Mouse (Mus musculus) MEL (cell line): Measurements from ENCODE around the gene Gm4450. TPM values are rescaled to one million over a fixed set of nuclear protein-coding genes. Genes with fewer than 3 reads are reported as not detected.

ENCODE experiments used
- DNase-seq: peaks from one replicate; pipeline ENCODE4 v3.0.0; 2011; ENCODE audit warnings: low read depth, low spot score
- H3K27ac ChIP-seq: 2 replicates; pipeline ENCODE4 v1.5.1; 2012; ENCODE audit warnings: low read depth, mild to moderate bottlenecking, control low read depth, low read length, moderate library complexity; ENCODE audit not compliant: control insufficient read depth
- H3K27me3 ChIP-seq, 2 experiments: fragments of 150-350 bp in 1 of 2; sonication (generic) in 1 of 2; 2 replicates each; pipeline ENCODE4 v1.6.1; 2012; ENCODE audit warnings: low read length in 2 of 2, mild to moderate bottlenecking in 2 of 2, improper control_type of control experiment in 1 of 2, moderate library complexity in 1 of 2; ENCODE audit not compliant: insufficient read depth in 2 of 2, control insufficient read depth in 1 of 2
- H3K36me3 ChIP-seq, 2 experiments: 2 replicates each; pipeline ENCODE4 v1.6.1; 2012 to 2014; ENCODE audit warnings: low read length in 2 of 2, improper control_type of control experiment in 1 of 2, inconsistent platforms in 1 of 2, mild to moderate bottlenecking in 1 of 2; ENCODE audit not compliant: insufficient read depth in 2 of 2, control insufficient read depth in 1 of 2
- H3K4me1 ChIP-seq, 2 experiments: fragments of 150-350 bp in 1 of 2; sonication (generic) in 1 of 2; 2 replicates each; pipeline ENCODE4 v1.6.1; 2012; ENCODE audit warnings: low read length in 2 of 2, improper control_type of control experiment in 1 of 2, mild to moderate bottlenecking in 1 of 2; ENCODE audit not compliant: insufficient read depth in 2 of 2, control insufficient read depth in 1 of 2
- H3K4me3 ChIP-seq, 2 experiments: fragments of 150-350 bp in 1 of 2; sonication (generic) in 1 of 2; 2 replicates each; pipeline ENCODE4 v1.5.1; 2012; ENCODE audit warnings: low read depth in 2 of 2, low read length in 2 of 2, mild to moderate bottlenecking in 2 of 2, moderate library complexity in 2 of 2, control low read depth in 1 of 2, improper control_type of control experiment in 1 of 2; ENCODE audit not compliant: control insufficient read depth in 1 of 2, insufficient read depth in 1 of 2
- H3K79me2 ChIP-seq: 2 replicates; pipeline ENCODE4 v1.6.1; 2012; ENCODE audit warnings: mild to moderate bottlenecking, low read length, moderate library complexity; ENCODE audit not compliant: control insufficient read depth, poor library complexity, insufficient read depth
- H3K9ac ChIP-seq: 2 replicates; pipeline ENCODE4 v1.6.1; 2012; ENCODE audit warnings: low read depth, mild to moderate bottlenecking, control low read depth, low read length, moderate library complexity; ENCODE audit not compliant: control insufficient read depth, poor library complexity, severe bottlenecking
- H3K9me3 ChIP-seq: fragments of 150-350 bp; sonication (generic); replicated peaks from 2 replicates; pipeline ENCODE4 v1.6.1; 2012; ENCODE audit warnings: mild to moderate bottlenecking, low read length, improper control_type of control experiment, moderate library complexity; ENCODE audit not compliant: insufficient read depth
- BHLHE40 ChIP-seq: IDR thresholded peaks from 2 replicates; pipeline ENCODE4 v1.6.1; 2012; ENCODE audit warnings: low read depth, mild to moderate bottlenecking, inconsistent platforms, low read length, improper control_type of control experiment, borderline replicate concordance
- CHD1 ChIP-seq: IDR thresholded peaks from 2 replicates; pipeline ENCODE4 v1.6.1; 2012; ENCODE audit warnings: low read depth, mild to moderate bottlenecking, inconsistent platforms, low read length, improper control_type of control experiment
- CHD2 ChIP-seq: IDR thresholded peaks from 2 replicates; pipeline ENCODE4 v1.6.1; 2011; ENCODE audit warnings: low read length, improper control_type of control experiment
- E2F4 ChIP-seq: IDR thresholded peaks from 2 replicates; pipeline ENCODE4 v1.6.1; 2011; ENCODE audit warnings: low read depth, low read length, improper control_type of control experiment, borderline replicate concordance
- ELF1 ChIP-seq: IDR thresholded peaks from 2 replicates; pipeline ENCODE4 v1.6.1; 2014; ENCODE audit warnings: low read depth, mild to moderate bottlenecking, inconsistent platforms, low read length, improper control_type of control experiment, moderate library complexity
- EP300 ChIP-seq, 2 experiments: IDR thresholded peaks; 2 replicates each; pipeline ENCODE4 v1.6.1; 2011; ENCODE audit warnings: improper control_type of control experiment in 2 of 2, low read length in 2 of 2, low read depth in 1 of 2, mild to moderate bottlenecking in 1 of 2
- ETS1 ChIP-seq: IDR thresholded peaks from 2 replicates; pipeline ENCODE4 v1.6.1; 2012; ENCODE audit warnings: low read depth, mild to moderate bottlenecking, inconsistent platforms, low read length, improper control_type of control experiment, moderate library complexity
- GABPA ChIP-seq: IDR thresholded peaks from 2 replicates; pipeline ENCODE4 v1.6.1; 2012; ENCODE audit warnings: low read depth, mild to moderate bottlenecking, inconsistent platforms, low read length, improper control_type of control experiment, moderate library complexity
- GATA1 ChIP-seq: IDR thresholded peaks from 2 replicates; pipeline ENCODE4 v1.6.1; 2011; ENCODE audit warnings: low read depth, low read length, improper control_type of control experiment
- HCFC1 ChIP-seq: IDR thresholded peaks from 2 replicates; pipeline ENCODE4 v1.6.1; 2012; ENCODE audit warnings: low read depth, mild to moderate bottlenecking, inconsistent platforms, low read length, improper control_type of control experiment, moderate library complexity
- KAT2A ChIP-seq: conservative IDR thresholded peaks from 2 replicates; pipeline ENCODE4 v1.6.1; 2012; ENCODE audit warnings: low read depth, low read length, improper control_type of control experiment, inconsistent platforms
- MAX ChIP-seq: IDR thresholded peaks from 2 replicates; pipeline ENCODE4 v1.6.1; 2011; ENCODE audit warnings: low read length, improper control_type of control experiment
- MAZ ChIP-seq: IDR thresholded peaks from 2 replicates; pipeline ENCODE4 v1.6.1; 2012; ENCODE audit warnings: low read depth, mild to moderate bottlenecking, inconsistent platforms, low read length, improper control_type of control experiment
- MXI1 ChIP-seq: IDR thresholded peaks from 2 replicates; pipeline ENCODE4 v1.6.1; 2011; ENCODE audit warnings: mild to moderate bottlenecking, low read depth, low read length, improper control_type of control experiment
- MYB ChIP-seq: IDR thresholded peaks from 2 replicates; pipeline ENCODE4 v1.6.1; 2011; ENCODE audit warnings: mild to moderate bottlenecking, low read depth, low read length, improper control_type of control experiment
- MYC ChIP-seq: IDR thresholded peaks from 2 replicates; pipeline ENCODE4 v1.6.1; 2011; ENCODE audit warnings: low read depth, mild to moderate bottlenecking, low read length, improper control_type of control experiment, moderate library complexity
- NELFE ChIP-seq: IDR thresholded peaks from 2 replicates; pipeline ENCODE4 v1.6.1; 2011; ENCODE audit warnings: low read depth, low read length, improper control_type of control experiment
- NRF1 ChIP-seq: IDR thresholded peaks from 2 replicates; pipeline ENCODE4 v1.6.1; 2014; ENCODE audit warnings: low read depth, mild to moderate bottlenecking, inconsistent platforms, low read length, improper control_type of control experiment, moderate library complexity; ENCODE audit not compliant: poor library complexity, insufficient read depth, severe bottlenecking
- POLR2A ChIP-seq, 2 experiments: IDR thresholded peaks; 2 replicates each; pipeline ENCODE4 v1.6.1; 2011 to 2012; ENCODE audit warnings: low read length in 2 of 2, mild to moderate bottlenecking in 2 of 2, control low read depth in 1 of 2, improper control_type of control experiment in 1 of 2, low read depth in 1 of 2, moderate library complexity in 1 of 2; ENCODE audit not compliant: control insufficient read depth in 1 of 2, insufficient read depth in 1 of 2, poor library complexity in 1 of 2
- POLR2AphosphoS2 ChIP-seq: IDR thresholded peaks from 2 replicates; pipeline ENCODE4 v1.6.1; 2011; ENCODE audit warnings: low read length, improper control_type of control experiment
- POLR2AphosphoS5 ChIP-seq: IDR thresholded peaks from 2 replicates; pipeline ENCODE4 v1.6.1; 2012; ENCODE audit warnings: low read depth, borderline replicate concordance, mild to moderate bottlenecking, inconsistent platforms, low read length, moderate library complexity, mixed read lengths
- RCOR1 ChIP-seq: IDR thresholded peaks from 2 replicates; pipeline ENCODE4 v1.6.1; 2012; ENCODE audit warnings: low read depth, mild to moderate bottlenecking, inconsistent platforms, low read length, improper control_type of control experiment
- SIN3A ChIP-seq: IDR thresholded peaks from 2 replicates; pipeline ENCODE4 v1.6.1; 2012; ENCODE audit warnings: low read length, improper control_type of control experiment, inconsistent platforms
- TAL1 ChIP-seq: IDR thresholded peaks from 2 replicates; pipeline ENCODE4 v1.6.1; 2012; ENCODE audit warnings: mild to moderate bottlenecking, inconsistent platforms, low read length, moderate library complexity, mixed read lengths
- TBP ChIP-seq: IDR thresholded peaks from 2 replicates; pipeline ENCODE4 v1.8.0; 2011; ENCODE audit warnings: low read depth, low read length, improper control_type of control experiment
- TCF12 ChIP-seq: IDR thresholded peaks from 2 replicates; pipeline ENCODE4 v1.6.1; 2014; ENCODE audit warnings: low read depth, mild to moderate bottlenecking, inconsistent platforms, low read length, improper control_type of control experiment, moderate library complexity
- UBTF ChIP-seq: IDR thresholded peaks from 2 replicates; pipeline ENCODE4 v1.6.1; 2012; ENCODE audit warnings: low read depth, mild to moderate bottlenecking, inconsistent platforms, low read length, improper control_type of control experiment, moderate library complexity, borderline replicate concordance; ENCODE audit not compliant: insufficient read depth
- USF1 ChIP-seq: IDR thresholded peaks from 2 replicates; pipeline ENCODE4 v1.6.1; 2014; ENCODE audit warnings: low read depth, mild to moderate bottlenecking, inconsistent platforms, low read length, improper control_type of control experiment, moderate library complexity
- USF2 ChIP-seq, 2 experiments: IDR thresholded peaks; 2 replicates each; pipeline ENCODE4 v1.6.1; 2011 to 2012; ENCODE audit warnings: improper control_type of control experiment in 2 of 2, low read length in 2 of 2, borderline replicate concordance in 1 of 2, inconsistent platforms in 1 of 2, low read depth in 1 of 2, mild to moderate bottlenecking in 1 of 2; ENCODE audit not compliant: insufficient read depth in 1 of 2
- ZNF384 ChIP-seq: IDR thresholded peaks from 2 replicates; pipeline ENCODE4 v1.6.1; 2012; ENCODE audit warnings: low read depth, mild to moderate bottlenecking, inconsistent platforms, low read length, improper control_type of control experiment
- polyA plus RNA-seq, 2 experiments: library from polyadenylated mRNA; stranded (reverse) in 1 of 2; unstranded in 1 of 2; fragments of >175 nt in 1 of 2; fragments of >200 nt in 1 of 2; gene quantifications; 2 replicates each; pipeline versions ENCODE4 v1.2.1 to v1.2.4; 2012; ENCODE audit warnings: low replicate concordance in 2 of 2, low read depth in 1 of 2; ENCODE audit not compliant: insufficient read length in 2 of 2, insufficient read depth in 1 of 2, missing spikeins in 1 of 2
- total RNA-seq: library from RNA; depleted of rRNA; stranded (reverse); fragments of 300-350 nt; gene quantifications from 2 replicates; pipeline ENCODE4 v1.2.3, GENCODE M21; 2012

Gm4450 gene
- total and polyA plus RNA-seq, 3 experiments: not detected

DNA sequence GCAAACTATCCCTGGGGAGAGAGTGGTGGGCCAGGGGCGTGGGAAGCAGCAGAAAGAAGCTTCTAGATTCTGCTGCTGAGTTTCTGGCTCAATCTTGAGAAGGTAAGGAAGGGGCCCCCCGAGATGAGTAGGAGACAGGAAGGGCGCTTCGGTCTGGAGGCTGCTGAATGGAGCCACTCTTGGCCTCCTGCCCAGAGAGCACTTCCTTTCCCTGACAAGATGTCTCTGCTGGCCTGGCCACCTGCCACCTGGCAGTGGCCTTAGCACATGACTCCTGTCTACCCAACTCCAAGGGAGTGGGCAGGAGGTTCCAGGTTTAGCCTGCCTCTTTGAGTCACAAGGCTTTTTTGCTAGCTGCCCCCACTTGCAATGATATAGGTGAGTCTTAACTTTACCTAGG, 39.6 kb downstream of the Gm4450 start:
- TF ChIP-seq BHLHE40: peak; percentile 71
- TF ChIP-seq MAZ: 0 out of 2 replicates have a peak, but pooled peaks have one; percentile 32
- no peak for TF ChIP-seq NRF1
- TF ChIP-seq MAX: peak; percentile 50; the same call in 1 of the 2 replicates
- TF ChIP-seq HCFC1: no peak
- TF ChIP-seq MXI1: peak; percentile 68; the same call in 1 of the 2 replicates
- TF ChIP-seq CHD1: no peak
- no peak for TF ChIP-seq POLR2AphosphoS2
- TF ChIP-seq MYC: 0 out of 2 replicates have a peak, but pooled peaks have one; percentile 35
- TF ChIP-seq POLR2AphosphoS5: no peak
- TF ChIP-seq POLR2A (IDR thresholded peaks at IDR 0.05; ENCODE audit: control insufficient read depth in 1 of 2, insufficient read depth in 1 of 2, low read depth in 1 of 2, low read length in 2 of 2, poor library complexity in 1 of 2): no peak
- no peak for TF ChIP-seq TBP
- TF ChIP-seq TCF12: 0 out of 2 replicates have a peak, but pooled peaks have one; percentile 29
- no peak for TF ChIP-seq UBTF
- peak; percentile 71 for TF ChIP-seq USF1
- no peak for TF ChIP-seq CHD2
- TF ChIP-seq MYB: no peak
- no peak for TF ChIP-seq NELFE
- 0 out of 2 replicates have a peak, but pooled peaks have one; percentile 32 for TF ChIP-seq ELF1
- TF ChIP-seq TAL1: no peak
- no peak for TF ChIP-seq USF2 (IDR thresholded peaks at IDR 0.05; ENCODE audit: borderline replicate concordance in 1 of 2, insufficient read depth in 1 of 2, low read depth in 1 of 2, low read length in 2 of 2)
- no peak for TF ChIP-seq SIN3A
- TF ChIP-seq EP300 (IDR thresholded peaks at IDR 0.05; ENCODE audit: low read depth in 1 of 2, low read length in 2 of 2): peak; percentile 58 to 64
- TF ChIP-seq GABPA: no peak
- peak; percentile 70 for TF ChIP-seq ETS1
- TF ChIP-seq E2F4: no peak
- no peak for TF ChIP-seq RCOR1
- TF ChIP-seq KAT2A: no peak
- no peak for TF ChIP-seq GATA1
- no peak for TF ChIP-seq ZNF384
- peaks cover 0 to 20% of the 10 kb centered on the region in 2 experiments; a peak in 3 of 4 replicates for H3K4me1 ChIP-seq
- no peaks in the 10 kb centered on the region for H3K79me2 ChIP-seq
- no peak overlapping the region for H3K9ac ChIP-seq
- 0 out of 2 replicates have a peak overlapping the region, but pooled peaks have one; percentile 12 for H3K27ac ChIP-seq
- H3K4me3 ChIP-seq: peak overlapping the region in 1 of 2 experiments; percentile 33; a peak in 1 of 4 replicates
- H3K27me3 ChIP-seq: peaks cover 0 to 4% of the 10 kb centered on the region in 2 experiments; a peak in 2 of 4 replicates
- no peaks in the 10 kb centered on the region for H3K9me3 ChIP-seq
- peak; percentile 89 for DNase-seq
- peaks cover 0 to 9% of the 10 kb centered on the region in 2 experiments; a peak in 2 of 4 replicates for H3K36me3 ChIP-seq
